Mouse (Mus musculus) left cerebral cortex, adult 18-20 months (tissue): ENCODE measurements at regions not wholly inside any gene's neighbourhood (a gene's known extent, or its start where the extent isn't known, plus 50 kb on each side); places are given as distances from the start of the nearest gene placed in this dataset.

Experiments used
- DNase-seq, 2 experiments: peaks; one replicate each; pipeline ENCODE4 v3.0.0; 2021 to 2022; ENCODE audit warnings: low spot score in 2 of 2, mixed read lengths in 1 of 2

DNA sequence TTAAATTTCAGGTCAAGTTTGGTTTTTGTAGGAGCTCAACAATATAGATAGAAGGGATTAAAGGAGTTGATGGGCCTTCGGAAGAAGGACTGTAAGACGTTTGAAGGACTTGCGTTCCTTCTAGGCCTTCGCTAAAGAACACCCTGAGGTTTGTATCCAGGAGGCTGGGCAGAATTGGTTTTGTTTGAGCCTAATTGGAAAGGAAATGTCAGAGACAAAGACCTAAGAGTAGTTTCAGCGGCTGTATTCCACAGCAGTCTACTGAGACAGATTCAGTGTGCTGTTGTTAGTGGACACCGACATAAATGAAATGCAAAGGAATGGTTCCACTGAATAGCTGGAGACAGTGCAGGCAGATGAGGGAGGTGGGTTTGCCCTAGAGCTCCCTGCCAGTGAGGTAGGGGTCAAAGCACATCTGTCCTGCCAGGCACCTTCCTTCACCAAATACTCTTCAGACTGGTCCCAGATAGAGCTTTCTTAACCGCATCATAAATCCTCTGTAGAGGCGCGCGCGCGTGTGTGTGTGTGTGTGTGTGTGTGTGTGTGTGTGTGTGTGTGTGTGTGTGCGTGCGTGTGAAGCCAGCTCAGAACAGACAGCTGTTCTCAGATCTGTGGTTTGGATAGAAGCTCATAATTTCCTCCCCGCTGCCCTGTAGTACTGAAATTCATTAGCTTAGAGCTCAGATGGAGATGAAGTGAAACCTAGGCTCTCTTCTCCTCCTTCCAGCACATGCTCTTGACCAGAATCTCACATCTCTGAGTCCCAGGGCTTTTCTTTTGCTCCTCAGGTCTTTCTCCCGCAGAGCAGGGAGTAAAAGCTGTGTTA lies 209.7 kb downstream of the Ktn1 start:
- DNase-seq = no peak

DNA sequence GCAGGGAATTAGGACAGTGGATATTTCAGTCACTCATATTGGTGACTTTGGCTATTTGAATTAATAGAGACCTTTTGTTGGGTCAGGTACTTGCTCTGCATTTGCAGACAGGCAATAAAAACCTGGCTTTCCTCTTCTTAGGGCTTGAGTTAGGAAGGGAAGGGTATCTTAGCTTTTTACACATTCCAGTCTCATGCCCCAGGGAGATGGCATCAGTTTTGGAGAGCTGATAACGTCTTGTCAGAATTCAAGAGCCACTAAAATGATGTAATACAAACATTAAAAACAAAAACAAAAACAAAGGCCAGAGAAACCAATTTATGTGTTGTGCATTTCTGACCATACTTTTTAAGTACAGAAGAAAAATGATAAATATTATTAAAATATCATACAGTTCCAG lies 214.3 kb downstream of the Ktn1 start:
- DNase-seq = no peak

DNA sequence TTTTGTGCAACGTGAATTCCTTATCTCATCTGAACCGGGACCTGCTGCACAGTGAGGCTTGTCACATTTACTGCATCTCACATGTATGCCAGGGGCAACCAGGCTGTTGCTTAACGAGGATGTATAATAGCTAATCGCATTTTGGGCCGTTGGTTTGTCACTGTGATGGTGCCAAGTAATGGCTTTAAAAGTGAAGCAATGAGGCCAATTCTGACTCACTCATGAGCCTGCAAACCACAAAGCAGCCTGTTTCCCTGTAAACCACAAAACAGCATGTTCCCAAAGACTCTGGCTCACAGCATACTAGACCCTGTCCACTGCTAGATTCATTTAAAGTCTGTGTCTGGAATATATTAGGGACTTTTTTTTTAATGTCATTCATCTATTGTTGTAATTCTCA lies 214.8 kb downstream of the Ktn1 start:
- DNase-seq = no peak

DNA sequence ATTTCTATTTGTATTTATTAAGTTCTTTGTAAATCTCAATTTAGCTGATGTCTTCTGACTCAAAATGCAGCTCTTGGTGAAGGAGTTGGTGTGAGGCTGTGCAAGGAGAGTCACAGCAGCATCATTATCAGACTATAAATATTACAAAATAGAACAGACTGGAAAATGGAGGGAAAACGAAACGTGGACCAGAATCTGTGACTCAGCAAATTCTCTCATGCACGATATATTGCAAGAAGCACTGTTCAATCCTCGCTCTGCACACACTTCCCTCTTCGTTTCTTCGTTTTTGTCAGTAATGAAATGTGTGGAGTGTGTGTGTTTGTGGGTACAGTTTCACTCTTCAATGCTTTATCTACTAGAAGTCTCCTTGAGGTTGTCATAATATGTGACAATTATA lies 215.5 kb downstream of the Ktn1 start:
- no peak for DNase-seq

DNA sequence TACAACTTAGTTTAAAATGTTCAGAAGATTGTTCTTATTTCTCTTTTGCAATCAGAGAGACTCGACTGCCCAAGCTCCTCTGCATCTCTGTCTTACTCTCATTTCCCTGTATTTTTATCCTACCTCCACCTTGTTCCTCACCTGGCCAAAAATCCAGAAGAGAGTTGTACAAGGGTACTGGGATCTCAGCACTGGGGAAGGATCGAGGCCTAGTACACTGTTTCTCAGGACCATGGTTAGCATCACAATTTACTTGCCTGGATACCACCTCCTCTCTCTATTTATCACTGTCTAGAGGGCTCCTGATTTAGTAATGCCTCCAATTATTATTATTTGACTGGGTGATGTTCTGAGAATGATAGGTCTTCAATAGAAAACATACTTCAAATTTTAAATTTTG lies 218.8 kb downstream of the Ktn1 start:
- no peak for DNase-seq

DNA sequence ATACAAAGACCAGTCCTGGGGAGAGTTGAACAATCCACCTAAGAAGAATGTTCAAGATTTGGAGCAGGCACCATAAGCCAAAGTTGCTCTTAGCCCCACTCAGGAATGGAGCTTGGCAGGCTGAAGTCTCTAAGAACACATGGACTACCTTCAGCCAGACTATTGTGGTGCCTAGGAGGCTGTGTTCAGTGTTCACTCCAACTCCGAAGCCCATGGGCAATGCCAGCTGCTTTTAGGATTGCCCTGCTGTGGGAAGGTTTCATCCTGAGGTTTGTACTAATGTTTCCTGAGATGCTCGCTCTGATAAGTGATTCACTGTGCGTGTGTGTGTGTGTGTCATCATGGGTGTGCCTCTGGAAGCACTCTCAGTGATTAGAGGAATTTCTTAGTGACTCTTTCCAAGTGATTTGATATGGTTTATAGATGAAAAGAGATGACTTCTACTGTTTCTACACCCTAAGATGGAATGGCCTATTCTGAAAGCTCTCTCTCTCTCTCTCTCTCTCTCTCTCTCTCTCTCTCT lies 220.1 kb downstream of the Ktn1 start:
- DNase-seq = no peak

DNA sequence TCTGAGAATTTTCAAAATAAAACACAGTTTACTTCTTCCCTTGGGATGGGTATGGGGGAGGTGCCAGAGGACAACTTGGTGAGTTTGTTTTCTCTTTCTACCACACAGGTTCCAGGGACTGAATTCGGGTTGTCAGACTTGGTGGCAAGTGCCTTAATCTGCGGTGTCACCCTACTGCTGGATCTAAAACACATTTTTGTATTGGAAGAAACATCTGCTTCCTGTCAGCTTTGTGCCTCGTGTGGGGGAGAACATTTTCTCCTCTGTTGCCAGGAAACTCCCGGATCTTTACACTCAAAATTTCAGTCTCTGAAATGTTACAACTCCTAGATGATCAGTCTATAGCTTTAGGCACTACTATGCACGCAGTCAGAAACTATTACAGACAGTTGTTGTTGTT lies 228.3 kb downstream of the Ktn1 start:
- no peak for DNase-seq

DNA sequence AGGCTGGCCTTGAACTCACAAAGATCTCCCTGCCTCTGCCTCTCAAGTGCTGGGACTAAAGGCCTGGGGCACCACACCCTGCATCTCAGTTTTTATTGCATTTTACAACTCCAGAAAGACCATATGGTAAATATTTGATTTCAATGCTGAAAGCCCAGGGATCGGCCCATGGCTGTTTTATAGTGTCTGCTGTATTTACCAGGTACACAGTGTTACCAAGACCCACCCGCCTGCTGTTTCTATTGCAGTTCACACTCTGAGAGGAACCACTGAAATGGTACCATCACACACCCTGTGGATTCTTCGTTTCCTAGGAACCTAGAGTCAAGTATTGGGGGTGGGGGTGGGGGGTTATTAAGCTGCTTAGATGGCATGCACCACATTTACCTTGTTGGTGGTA lies 228.9 kb downstream of the Ktn1 start:
- no peak for DNase-seq

DNA sequence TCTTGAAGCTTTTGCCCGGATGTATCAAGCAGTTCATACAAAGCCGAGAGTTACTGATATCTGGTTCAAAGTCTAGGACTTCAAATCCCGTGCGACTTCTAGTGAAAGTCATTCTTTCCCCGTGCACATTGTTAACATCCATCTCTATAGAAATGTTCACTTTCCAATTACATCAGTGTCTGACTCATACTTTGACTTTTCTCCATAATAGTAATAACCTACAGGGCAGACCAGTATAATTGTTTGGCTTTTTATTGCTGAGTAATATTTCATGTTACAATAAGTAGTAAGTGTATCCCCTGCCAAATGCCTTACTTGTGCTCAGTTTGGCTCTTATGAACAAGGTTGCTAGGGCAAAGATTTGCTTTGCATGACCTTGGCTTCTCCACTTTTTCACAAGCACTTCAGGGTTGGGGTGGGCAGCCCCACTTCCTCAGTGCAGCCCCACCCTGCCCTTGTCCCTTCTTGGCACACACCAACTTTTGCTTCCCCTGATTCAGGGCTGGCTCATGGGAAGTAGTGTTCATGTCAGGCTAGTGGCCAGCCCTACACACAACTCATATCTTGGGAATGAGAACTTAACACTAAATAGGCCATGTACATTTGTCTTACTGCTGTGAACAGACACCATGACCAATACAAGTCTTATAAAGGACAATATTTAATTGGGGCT lies 229.7 kb downstream of the Ktn1 start:
- no peak for DNase-seq

DNA sequence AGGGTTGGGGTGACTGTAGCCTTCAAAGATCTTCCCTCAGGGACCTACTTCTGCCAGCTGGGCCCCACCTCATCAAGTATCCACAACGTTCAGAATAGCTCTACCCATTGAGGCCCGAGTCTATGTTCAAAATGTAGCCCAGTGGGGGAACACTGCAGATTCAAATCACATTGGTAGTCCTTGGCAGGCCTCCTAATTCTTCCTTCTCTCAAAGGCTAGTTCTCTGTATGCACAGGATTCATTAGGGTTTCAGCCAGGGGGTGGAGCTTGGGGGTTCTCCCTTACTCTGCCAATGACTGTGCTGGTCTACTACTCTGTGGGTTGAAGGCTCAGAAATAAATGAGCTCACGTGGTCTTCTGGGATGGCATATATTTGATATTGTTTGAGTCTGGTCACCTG lies 235.3 kb upstream of the Peli2 start:
- DNase-seq = no peak

DNA sequence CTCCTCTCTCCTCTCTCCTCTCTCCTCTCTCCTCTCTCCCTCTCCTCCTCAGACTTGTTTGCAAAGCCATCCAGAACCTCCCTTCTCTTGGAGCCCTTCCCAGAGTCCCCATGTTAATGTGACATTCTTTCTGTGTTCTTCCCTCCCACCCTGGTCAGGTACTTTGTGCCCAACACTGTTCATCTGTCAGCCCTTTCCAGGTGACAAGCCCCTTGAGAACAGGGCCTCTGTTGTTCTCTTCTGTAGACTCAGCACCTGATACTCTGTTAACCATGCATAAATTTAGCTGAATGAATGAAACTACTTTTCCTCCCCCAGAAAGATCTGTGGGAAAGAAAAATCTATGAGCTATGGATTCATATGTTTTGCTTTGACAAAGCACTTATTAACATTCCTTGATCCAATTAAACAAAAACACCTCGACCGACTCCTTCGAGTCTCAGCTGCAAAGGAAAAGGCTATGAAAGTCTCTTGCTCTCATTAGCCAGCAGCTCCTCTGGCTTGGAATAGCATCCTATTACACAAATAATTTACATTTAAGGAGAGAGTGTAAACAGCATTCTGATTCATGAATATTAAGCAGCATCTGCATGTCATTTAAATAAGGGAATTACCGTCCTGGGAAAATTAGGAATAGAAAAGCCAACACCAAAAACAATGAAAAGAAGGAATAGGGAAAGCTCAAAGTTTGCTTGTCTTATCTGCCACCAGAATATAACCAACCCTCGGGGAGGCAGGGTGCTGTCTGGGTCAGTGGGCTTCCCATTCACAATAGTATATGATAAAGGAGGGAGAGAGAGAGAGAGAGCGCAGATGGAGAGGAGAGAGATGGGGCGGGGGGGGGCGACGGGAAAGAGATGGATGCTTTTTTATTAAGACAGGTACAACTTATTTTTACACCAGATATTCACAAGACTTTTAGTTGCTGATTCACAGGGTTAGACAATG lies 230.1 kb upstream of the Peli2 start:
- DNase-seq = no peak

DNA sequence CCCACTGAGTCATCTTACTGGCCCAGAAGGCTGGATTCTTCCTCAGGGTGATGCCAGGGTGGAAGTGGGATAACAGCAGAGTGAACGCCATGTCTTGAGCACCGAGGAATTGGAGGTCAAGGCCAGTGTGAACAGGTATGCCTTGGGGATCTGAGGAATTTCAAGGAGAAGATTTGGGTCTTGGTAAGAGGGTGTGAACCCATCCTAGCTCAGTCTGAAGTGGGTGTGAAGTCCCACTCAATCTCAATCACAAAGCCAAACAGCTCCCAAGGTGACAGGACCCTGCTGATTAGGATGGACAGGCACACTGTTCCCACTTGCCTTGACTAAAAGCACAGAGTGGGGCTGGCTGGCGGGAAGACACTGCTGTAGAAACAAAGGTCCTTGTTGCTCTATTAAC lies 224.0 kb upstream of the Peli2 start:
- no peak for DNase-seq

DNA sequence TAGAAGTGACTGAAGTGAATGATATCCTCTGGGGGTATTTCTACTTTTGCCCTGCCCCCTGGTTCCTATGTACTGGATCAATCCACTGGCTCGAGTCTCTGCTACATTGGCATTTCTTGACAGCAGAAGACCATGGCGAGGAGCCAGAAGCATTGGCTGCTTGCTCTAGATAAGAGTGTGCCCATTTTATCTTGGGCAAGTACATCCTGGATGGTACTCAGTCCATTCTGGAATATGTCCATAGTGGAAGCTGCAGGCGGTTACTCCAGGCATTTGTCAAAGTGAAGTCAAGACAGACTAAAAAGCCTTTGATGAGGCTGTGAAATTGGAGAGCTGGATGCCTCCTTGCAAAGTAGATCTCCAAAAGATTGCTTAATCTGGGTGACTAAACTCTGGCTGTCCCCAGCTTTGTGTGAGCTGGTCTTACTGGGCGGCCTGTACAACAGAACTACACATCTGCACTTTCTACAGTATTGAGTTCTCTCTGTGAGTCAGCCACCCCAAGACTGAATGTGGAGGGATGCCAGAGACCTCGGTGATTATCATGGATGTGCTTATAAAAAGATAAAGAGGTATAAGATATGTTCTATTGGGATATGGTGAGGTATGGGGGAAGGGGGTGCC lies 222.6 kb upstream of the Peli2 start:
- no peak for DNase-seq

DNA sequence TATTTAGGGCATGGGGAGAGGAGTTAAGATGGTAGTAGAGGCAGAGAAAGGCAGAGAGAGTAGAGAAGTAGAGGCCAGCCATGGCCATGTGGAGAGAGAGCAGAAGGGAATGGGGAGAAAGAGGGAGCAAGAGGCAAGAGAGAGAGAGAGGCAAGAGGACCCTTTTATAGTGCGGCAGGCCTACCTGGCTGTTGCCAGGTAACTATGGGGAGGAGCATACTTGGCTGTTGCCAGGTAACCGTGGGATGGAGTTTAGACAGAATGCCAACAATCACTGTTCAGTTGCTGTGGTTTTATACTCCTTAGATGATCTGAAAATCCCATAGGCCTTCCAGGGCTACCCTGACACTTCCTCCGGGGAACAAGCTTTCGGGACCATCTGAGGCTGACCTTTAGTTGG lies 222.0 kb upstream of the Peli2 start:
- DNase-seq = no peak

DNA sequence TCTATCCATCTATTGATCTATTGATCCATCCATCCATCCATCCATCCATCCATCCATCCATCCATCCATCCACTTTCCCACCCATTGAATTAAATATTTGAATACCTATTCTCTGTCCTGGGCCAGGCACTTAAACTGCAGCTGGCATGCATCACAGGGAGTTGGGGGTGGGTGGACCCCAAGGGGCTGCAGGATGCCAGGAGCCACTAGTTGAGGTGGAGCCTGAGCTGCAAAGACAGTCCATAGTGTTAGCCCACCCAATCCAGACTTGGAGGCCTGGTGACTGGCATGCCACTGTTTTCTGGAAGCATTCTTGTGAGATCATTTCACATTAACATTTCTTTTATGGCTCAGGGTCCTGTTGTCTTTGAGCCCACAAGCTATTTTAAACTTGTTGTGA lies 215.3 kb upstream of the Peli2 start:
- no peak for DNase-seq

DNA sequence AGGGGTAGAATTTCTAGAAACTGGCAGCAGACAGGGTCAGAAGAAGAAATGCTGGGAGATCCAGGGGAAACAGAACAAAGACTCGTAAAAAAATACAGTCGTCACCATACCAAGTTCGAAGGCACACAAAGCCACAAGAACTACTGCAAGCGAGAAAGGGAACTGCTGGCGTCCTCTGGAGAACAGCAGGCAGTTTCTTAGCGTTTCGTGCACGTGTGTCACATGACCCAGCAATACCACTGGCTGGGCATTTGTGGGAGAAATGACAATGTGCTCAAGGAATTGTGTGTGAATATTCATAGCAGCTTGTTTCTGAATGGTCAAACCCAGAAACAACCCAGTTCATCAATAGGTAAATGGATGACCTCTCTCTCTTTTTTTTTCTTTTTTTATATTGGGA lies 211.5 kb upstream of the Peli2 start:
- no peak for DNase-seq

DNA sequence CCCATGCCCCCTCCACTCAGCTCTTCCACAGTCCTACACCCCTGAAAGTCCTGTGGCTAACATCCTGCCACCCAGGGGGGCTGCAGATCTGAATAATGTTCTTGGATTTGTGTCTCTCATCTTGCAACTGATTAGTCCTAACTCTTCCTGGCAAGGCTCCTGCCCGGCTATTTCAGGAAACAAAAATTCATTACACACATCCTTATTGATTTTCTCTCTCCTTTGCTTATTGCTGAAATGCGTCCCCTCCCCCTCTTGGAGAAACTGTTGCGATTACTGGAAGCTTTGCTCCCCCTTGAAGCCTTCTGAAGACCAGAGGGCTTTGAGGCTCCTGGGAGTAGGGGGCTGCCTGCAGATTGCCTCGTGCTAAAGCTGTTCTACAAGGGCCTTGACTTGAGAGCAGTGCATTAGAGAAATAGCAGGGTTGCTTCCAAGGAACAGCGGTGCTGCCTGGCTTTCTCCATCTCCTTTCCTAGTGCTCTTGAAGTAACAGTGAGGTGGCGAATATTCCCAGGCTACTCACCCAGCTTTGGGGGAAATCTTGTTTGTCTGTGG lies 209.8 kb upstream of the Peli2 start:
- no peak for DNase-seq

DNA sequence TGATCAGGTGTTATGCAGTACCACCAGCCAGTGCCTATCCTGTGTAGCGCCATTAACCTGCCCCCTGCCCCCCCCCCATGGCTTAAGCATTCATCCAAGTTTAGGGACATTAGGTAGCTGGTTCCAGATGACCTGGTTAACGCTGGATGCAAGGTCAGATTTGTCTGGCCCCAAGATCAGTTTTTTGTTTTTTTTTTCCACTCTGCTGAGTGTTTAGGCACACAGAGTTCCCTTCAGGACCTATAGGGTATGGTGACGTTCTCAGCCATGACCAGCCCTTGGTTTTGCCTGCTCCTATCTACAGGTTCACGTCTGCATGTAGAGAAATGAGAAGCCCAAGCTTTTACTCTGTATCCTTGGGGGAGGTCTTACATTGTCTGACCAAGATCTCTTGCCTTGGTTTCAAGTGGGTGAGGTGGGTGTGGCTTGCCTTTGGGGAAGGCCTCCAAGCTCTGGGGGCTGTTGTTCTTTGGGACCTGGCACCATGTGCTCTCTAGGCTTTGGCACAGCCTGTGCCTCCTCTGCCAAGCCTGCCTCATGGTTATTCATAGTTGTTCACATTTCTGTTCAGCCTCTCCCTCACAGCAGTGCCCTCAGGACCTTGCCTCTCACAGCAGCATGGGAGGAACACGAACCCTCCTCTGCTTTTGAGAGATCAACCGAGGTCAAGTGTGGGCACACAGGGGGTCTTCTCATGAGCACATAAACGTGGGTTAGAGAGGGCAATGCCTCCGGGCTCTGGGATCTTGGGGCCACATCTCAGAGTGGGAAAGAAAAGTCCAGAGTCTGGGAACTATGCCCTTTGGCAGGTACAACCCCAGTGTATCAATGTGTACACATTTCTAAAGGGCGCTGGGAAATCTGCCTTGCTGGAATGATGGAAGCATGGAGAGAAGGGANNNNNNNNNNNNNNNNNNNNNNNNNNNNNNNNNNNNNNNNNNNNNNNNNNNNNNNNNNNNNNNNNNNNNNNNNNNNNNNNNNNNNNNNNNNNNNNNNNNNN lies 208.8 kb upstream of the Peli2 start:
- peak; percentile 34 to 47 for DNase-seq

DNA sequence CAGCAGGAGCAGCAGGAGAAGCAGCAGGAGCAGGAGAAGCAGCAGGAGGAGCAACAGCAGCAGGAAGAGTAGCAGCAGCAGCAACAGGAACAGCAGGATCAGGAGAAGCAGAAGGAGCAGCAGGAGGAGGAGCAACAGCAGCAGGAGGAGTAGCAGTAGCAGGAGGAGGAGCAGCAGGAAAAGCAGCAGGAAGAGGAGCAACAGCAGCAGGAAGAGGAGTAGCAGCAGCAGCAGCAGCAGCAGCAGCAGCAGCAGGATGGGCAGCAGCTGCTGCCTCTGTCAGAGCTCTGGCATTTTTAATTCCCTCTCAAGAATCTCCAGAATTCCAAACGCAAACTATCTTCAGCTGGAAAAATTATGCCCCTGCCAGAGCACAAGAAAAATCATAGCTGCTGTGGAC lies 205.0 kb upstream of the Peli2 start:
- DNase-seq = no peak
